Mouse (Mus musculus) hindbrain, postnatal 0 days (tissue): ENCODE measurements around the gene Ccer2. TPM values are rescaled to one million over a fixed set of nuclear protein-coding genes. Genes with fewer than 3 reads are reported as not detected.

Experiments
- ATAC-seq: fragments of 200-750 bp; cut with Nextera tagmentation; 2 replicates; pipeline ENCODE4 v1.8.0; 2017; ENCODE audit warnings: mild to moderate bottlenecking, moderate TSS enrichment, moderate library complexity
- DNase-seq: peaks from one replicate; pipeline ENCODE4 v3.0.0-alpha.2; 2015; ENCODE audit warnings: low spot score
- H3K27ac ChIP-seq: fragments of 300-500 bp; sonication (generic); 2 replicates; pipeline ENCODE4 v1.5.1; 2014; ENCODE audit warnings: mild to moderate bottlenecking
- H3K27me3 ChIP-seq: fragments of 300-500 bp; sonication (generic); 2 replicates; pipeline ENCODE4 v1.6.1; 2014; ENCODE audit warnings: low read length, mixed read lengths; ENCODE audit not compliant: insufficient read depth
- H3K36me3 ChIP-seq: fragments of 300-500 bp; sonication (generic); 2 replicates; pipeline ENCODE4 v1.6.1; 2014; ENCODE audit warnings: low read length, mixed read lengths; ENCODE audit not compliant: insufficient read depth
- H3K4me1 ChIP-seq: fragments of 300-500 bp; sonication (generic); 2 replicates; pipeline ENCODE4 v1.6.1; 2014; ENCODE audit warnings: antibody characterized with exemption, low read length, mixed read lengths; ENCODE audit not compliant: insufficient read depth
- H3K4me2 ChIP-seq: fragments of 300-500 bp; sonication (generic); 2 replicates; pipeline ENCODE4 v1.6.1; 2014; ENCODE audit warnings: low read depth, mild to moderate bottlenecking, low read length, moderate library complexity, mixed read lengths
- H3K4me3 ChIP-seq: fragments of 300-500 bp; sonication (generic); 2 replicates; pipeline ENCODE4 v1.5.1; 2014; ENCODE audit warnings: low read length
- H3K9ac ChIP-seq: fragments of 300-500 bp; sonication (generic); replicated peaks from 2 replicates; pipeline ENCODE4 v1.6.1; 2014; ENCODE audit warnings: mild to moderate bottlenecking, low read length, moderate library complexity, mixed read lengths
- H3K9me3 ChIP-seq: fragments of 300-500 bp; sonication (generic); 2 replicates; pipeline ENCODE4 v1.6.1; 2016; ENCODE audit warnings: low read length, mixed read lengths
- CTCF ChIP-seq: IDR thresholded peaks from 2 replicates; pipeline ENCODE4 v1.5.1; 2016; ENCODE audit warnings: antibody characterized with exemption, control low read depth, low read depth
- WGBS: fragments of 180-500 bp; shearing (Covaris S2); extraction: QIAGEN DNeasy Blood & Tissue Kit; methylation state at CpG from one replicate; pipeline ENCODE4 v1.1.7; 2014; 5-methylcytosine and 5-hydroxymethylcytosine counted together
- polyA plus RNA-seq: library from polyadenylated mRNA; unstranded; fragments of >200 nt; fragmentation: Nextera tagmentation; extraction: Ambion mirVana; gene quantifications from 2 replicates; pipeline ENCODE4 v1.2.1, GENCODE M21; 2015
- total RNA-seq: library from RNA; depleted of rRNA; stranded (reverse); fragments of >200 nt; gene quantifications from 2 replicates; pipeline ENCODE4 v1.2.3, GENCODE M21; 2014

The Ccer2 gene
- total and polyA plus RNA-seq, 2 experiments from 2014 or later = 1.4 TPM; not detected in 1

- no peak for DNase-seq
- H3K4me1 ChIP-seq = peaks cover 5% of the 10 kb centered on the region; the same call in 1 of the 2 replicates
- WGBS = 60% methylated on average over 3 of the region's 3 CpGs
Observed at GRCm38 (mm10) chr7:28773163-28773562, 17.2 kb downstream of the Ccer2 start.

DNA sequence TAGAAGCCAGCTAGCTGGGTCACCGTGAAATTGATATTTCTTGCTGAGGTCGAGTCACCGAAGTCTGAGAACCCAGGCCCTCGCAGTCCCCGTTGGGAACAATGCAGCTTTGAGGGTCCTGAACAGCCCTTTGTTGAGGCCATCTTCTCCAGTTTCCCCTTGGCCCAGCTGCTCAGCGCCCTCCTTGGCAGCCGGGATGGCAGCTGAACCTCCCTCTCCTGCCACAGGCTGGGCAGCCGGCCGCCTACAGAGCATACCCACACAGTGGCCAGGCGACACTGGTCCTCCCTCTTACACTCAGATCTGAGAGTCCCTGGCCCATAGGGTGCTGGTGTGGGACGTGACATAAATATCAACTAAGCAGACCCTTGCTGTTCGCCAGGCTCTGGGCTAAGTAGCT, 18.2 kb downstream of the Ccer2 start:
- Histone ChIP-seq H3K4me3 (no peak overlapping the region), H3K9me3 (no peaks in the 10 kb centered on the region), H3K4me1 (0 out of 2 replicates have a peak, but pooled peaks cover 5% of the 10 kb centered on the region), H3K27ac (peak overlapping the region; percentile 60), H3K4me2 (no peak overlapping the region), H3K27me3 (no peaks in the 10 kb centered on the region), H3K9ac (no peak overlapping the region), H3K36me3 (0 out of 2 replicates have a peak, but pooled peaks cover 6% of the 10 kb centered on the region)
- DNase-seq (peak; percentile 67), ATAC-seq (peak; percentile 89)
- no peak for TF ChIP-seq CTCF
- whole genome bisulfite sequencing = 25% methylated on average over 12 of the region's 12 CpGs

More at GRCm38 (mm10) chr7:28773163-28773562, 17.2 kb downstream of the Ccer2 start:
- H3K27ac ChIP-seq = no peak overlapping the region
- 0 out of 2 replicates have a peak, but pooled peaks cover 6% of the 10 kb centered on the region for H3K36me3 ChIP-seq
- ATAC-seq = no peak
- TF ChIP-seq CTCF = no peak
- no peaks in the 10 kb centered on the region for H3K27me3 ChIP-seq
- no peak overlapping the region for H3K4me2 ChIP-seq
- no peak overlapping the region for H3K9ac ChIP-seq
- no peaks in the 10 kb centered on the region for H3K9me3 ChIP-seq
- no peak overlapping the region for H3K4me3 ChIP-seq

GRCm38 (mm10) chr7:28775129-28775528, 19.2 kb downstream of the Ccer2 start:
- Histone ChIP-seq H3K27ac (no peak overlapping the region), H3K4me3 (no peak overlapping the region), H3K27me3 (no peaks in the 10 kb centered on the region), H3K4me2 (no peak overlapping the region), H3K36me3 (0 out of 2 replicates have a peak, but pooled peaks cover 6% of the 10 kb centered on the region), H3K9ac (no peak overlapping the region), H3K9me3 (no peaks in the 10 kb centered on the region), H3K4me1 (0 out of 2 replicates have a peak, but pooled peaks cover 5% of the 10 kb centered on the region)
- 59% methylated on average over 7 of the region's 7 CpGs for WGBS
- TF ChIP-seq CTCF = no peak
- peak; percentile 46 for DNase-seq
- no peak for ATAC-seq

DNA sequence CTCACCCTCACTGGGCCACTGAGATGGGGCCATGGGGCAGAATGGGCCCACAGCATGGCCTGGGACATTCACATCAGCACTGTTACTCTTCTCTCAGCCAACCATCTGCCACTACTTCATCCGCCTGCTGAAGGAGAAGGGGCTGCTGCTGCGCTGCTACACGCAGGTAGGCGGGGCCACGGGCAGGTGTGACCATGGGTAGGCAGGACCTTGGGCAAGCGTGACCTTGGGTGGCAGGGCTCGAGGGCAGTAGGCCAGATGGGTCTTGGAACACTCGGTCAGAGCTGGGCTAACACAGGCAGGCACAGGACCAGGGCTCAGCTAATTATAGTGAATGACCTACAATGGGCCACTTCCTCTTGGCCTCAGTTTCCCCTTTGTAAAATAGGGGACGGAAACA, 22.9 kb downstream of the Ccer2 start:
- peaks cover 10% of the 10 kb centered on the region; the same call in 1 of the 2 replicates for H3K36me3 ChIP-seq
- no peak overlapping the region for H3K9ac ChIP-seq
- H3K9me3 ChIP-seq = no peaks in the 10 kb centered on the region
- no peak overlapping the region for H3K27ac ChIP-seq
- no peaks in the 10 kb centered on the region for H3K27me3 ChIP-seq
- WGBS = 86% methylated on average over 9 of the region's 9 CpGs
- DNase-seq = no peak
- TF ChIP-seq CTCF = no peak
- H3K4me1 ChIP-seq = 0 out of 2 replicates have a peak, but pooled peaks cover 5% of the 10 kb centered on the region
- no peak for ATAC-seq
- H3K4me2 ChIP-seq = no peak overlapping the region
- no peak overlapping the region for H3K4me3 ChIP-seq

- Histone ChIP-seq H3K36me3 (peaks cover 10% of the 10 kb centered on the region; the same call in 1 of the 2 replicates), H3K27ac (peak overlapping the region; percentile 62; the same call in 1 of the 2 replicates), H3K4me1 (no peaks in the 10 kb centered on the region), H3K4me3 (no peak overlapping the region), H3K9me3 (no peaks in the 10 kb centered on the region), H3K27me3 (no peaks in the 10 kb centered on the region), H3K9ac (no peak overlapping the region), H3K4me2 (no peak overlapping the region)
- TF ChIP-seq CTCF = peak; percentile 86
- ATAC-seq (peak; percentile 78), DNase-seq (peak; percentile 95)
- 44% methylated on average over 6 of the region's 6 CpGs for WGBS
Observed at GRCm38 (mm10) chr7:28780067-28780658, 24.2 kb downstream of the Ccer2 start.

DNA sequence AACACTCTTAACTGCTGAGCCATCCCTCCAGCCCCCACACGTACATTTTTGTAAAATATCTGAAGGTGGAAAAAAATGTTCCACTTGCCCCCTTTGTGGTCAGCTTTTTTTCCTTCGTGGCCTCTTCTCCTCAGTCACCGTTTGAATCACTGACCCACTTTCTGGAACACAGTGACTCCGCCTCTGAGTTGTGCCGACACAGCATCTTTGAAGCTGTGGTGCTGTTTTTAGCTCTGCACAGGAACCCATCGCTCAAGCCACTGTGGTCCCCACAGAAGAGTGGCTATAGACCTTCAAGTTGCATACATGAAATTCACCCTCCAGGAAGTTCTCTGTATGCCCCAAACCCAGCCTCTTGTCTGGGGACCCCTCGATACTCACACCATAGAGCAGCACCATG, 24.9 kb downstream of the Ccer2 start:
- WGBS = 74% methylated on average over 7 of the region's 7 CpGs
- no peaks in the 10 kb centered on the region for H3K4me1 ChIP-seq
- H3K9me3 ChIP-seq = no peaks in the 10 kb centered on the region
- peaks cover 10% of the 10 kb centered on the region; the same call in 1 of the 2 replicates for H3K36me3 ChIP-seq
- H3K4me2 ChIP-seq = no peak overlapping the region
- no peak overlapping the region for H3K4me3 ChIP-seq
- peak overlapping the region; percentile 62; the same call in 1 of the 2 replicates for H3K27ac ChIP-seq
- no peak for TF ChIP-seq CTCF
- H3K27me3 ChIP-seq = no peaks in the 10 kb centered on the region
- ATAC-seq (no peak), DNase-seq (no peak)
- no peak overlapping the region for H3K9ac ChIP-seq

GRCm38 (mm10) chr7:28781261-28781663, 25.3 kb downstream of the Ccer2 start:
- Histone ChIP-seq H3K9me3 (no peaks in the 10 kb centered on the region), H3K9ac (no peak overlapping the region), H3K4me3 (no peak overlapping the region), H3K4me2 (no peak overlapping the region), H3K4me1 (no peaks in the 10 kb centered on the region), H3K27ac (no peak overlapping the region; the same call in 1 of the 2 replicates), H3K27me3 (no peaks in the 10 kb centered on the region), H3K36me3 (peaks cover 10% of the 10 kb centered on the region; the same call in 1 of the 2 replicates)
- DNase-seq (no peak), ATAC-seq (no peak)
- 91% methylated on average over 8 of the region's 8 CpGs for WGBS
- TF ChIP-seq CTCF = no peak
